Mouse (Mus musculus) olfactory bulb, adult 2 months (tissue): ENCODE measurements at regions not wholly inside any gene's neighbourhood (a gene's known extent, or its start where the extent isn't known, plus 50 kb on each side); places are given as distances from the start of the nearest gene placed in this dataset.

Experiments used
- H3K27ac ChIP-seq: fragments of 200-500 bp; 2 replicates; pipeline ENCODE4 v1.5.1; 2012; ENCODE audit warnings: low read depth, low read length; ENCODE audit not compliant: insufficient read depth
- H3K4me1 ChIP-seq: fragments of 200-500 bp; 2 replicates; pipeline ENCODE4 v1.6.1; 2012; ENCODE audit warnings: low read length; ENCODE audit not compliant: control insufficient read depth, insufficient read depth
- H3K4me3 ChIP-seq: fragments of 200-500 bp; 2 replicates; pipeline ENCODE4 v1.5.1; 2012; ENCODE audit warnings: mild to moderate bottlenecking, low read depth, low read length, moderate library complexity; ENCODE audit not compliant: insufficient read depth
- CTCF ChIP-seq: fragments of 200-500 bp; IDR thresholded peaks from 2 replicates; pipeline ENCODE4 v1.5.1; 2012; ENCODE audit warnings: low read depth, mild to moderate bottlenecking, low read length, moderate library complexity; ENCODE audit not compliant: insufficient read depth
- POLR2A ChIP-seq: fragments of 200-500 bp; IDR thresholded peaks from 2 replicates; pipeline ENCODE4 v1.6.1; 2012; ENCODE audit warnings: mild to moderate bottlenecking, low read depth, low read length, moderate library complexity; ENCODE audit not compliant: insufficient read depth
- WGBS: fragments of 180-500 bp; shearing (Covaris S2); methylation state at CpG from one replicate; pipeline ENCODE4 v1.1.7; 2018; 5-methylcytosine and 5-hydroxymethylcytosine counted together

DNA sequence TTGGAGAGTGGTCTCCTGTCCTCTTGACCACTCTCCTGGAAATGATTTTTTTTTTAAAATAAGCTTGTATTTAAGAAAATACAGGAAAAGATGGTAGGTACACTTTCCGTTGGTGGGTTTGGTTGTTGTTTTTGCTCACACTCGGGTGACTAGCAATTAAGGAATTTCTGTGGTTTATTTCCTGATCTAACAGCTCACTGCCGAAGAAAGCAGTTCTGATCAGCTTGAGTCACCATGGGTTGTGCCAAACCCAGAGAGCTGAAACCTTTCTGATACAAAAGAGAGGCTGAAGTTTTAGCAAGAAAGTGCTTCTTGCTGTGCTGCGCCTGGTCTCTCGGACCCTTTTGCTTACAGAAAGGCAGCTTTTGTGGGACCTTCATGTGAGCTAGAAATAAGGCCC is 243.2 kb downstream of the Sox2 start:
- H3K4me1 ChIP-seq: no peaks in the 10 kb centered on the region
- 60% methylated on average over 5 of the region's 5 CpGs for WGBS
- TF ChIP-seq POLR2A (no peak), CTCF (no peak)
- no peak overlapping the region for H3K4me3 ChIP-seq
- H3K27ac ChIP-seq: no peak overlapping the region

DNA sequence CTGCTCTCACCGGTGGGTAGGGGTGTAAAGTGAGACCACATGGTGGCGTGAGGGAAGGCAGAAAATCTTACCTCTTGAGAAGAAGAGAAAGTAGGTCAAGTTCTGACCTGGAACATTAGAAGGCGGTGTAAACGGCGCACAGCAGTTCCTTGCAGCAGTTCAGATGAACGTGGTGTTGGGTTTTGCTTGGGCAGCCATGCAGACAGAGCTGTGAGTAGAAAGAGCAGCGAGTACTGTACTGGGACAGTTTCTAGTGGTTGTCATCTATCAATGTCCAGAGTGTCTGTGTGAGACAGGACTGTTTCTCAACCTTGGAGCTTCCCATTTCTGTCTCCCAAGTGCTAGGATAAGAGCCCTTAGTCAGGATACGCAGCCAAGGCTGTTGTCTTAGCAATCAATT is 252.9 kb downstream of the Sox2 start:
- 95% methylated on average over 8 of the region's 8 CpGs for WGBS
- H3K27ac ChIP-seq: no peak overlapping the region

DNA sequence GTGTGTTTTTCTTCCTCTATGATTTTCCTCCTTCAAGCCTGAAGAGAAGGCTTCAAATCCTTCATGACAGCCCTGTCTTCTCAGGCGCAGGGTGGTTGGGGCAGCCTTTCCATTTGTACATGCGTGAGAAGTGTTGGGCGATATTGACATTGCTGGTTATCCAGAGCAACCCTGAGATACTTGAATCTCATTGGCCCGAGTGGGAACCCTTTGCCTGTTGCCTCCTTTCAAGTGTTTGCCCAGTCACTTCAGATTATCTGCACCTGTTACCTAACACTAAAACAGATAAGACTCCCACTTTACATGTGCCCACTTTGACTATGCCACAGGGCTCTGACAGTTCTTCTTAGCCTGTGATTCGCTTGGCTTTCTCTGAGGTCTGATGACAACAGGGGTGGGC is 258.3 kb downstream of the Sox2 start:
- H3K4me1 ChIP-seq: no peaks in the 10 kb centered on the region
- 95% methylated on average over 5 of the region's 5 CpGs for WGBS
- TF ChIP-seq CTCF (no peak), POLR2A (no peak)
- no peak overlapping the region for H3K27ac ChIP-seq
- no peak overlapping the region for H3K4me3 ChIP-seq

More for the DNA sequence above, 252.9 kb downstream of the Sox2 start:
- Histone ChIP-seq H3K4me1 (peaks cover 2% of the 10 kb centered on the region; the same call in 1 of the 2 replicates), H3K4me3 (no peak overlapping the region)
- TF ChIP-seq POLR2A (no peak), CTCF (no peak)

GRCm38 (mm10) chr3:34909350-34909749 is 259.1 kb downstream of the Sox2 start:
- Histone ChIP-seq H3K27ac (no peak overlapping the region), H3K4me1 (no peaks in the 10 kb centered on the region), H3K4me3 (no peak overlapping the region)
- WGBS: 92% methylated on average over 3 of the region's 3 CpGs
- TF ChIP-seq POLR2A (no peak), CTCF (no peak)

DNA sequence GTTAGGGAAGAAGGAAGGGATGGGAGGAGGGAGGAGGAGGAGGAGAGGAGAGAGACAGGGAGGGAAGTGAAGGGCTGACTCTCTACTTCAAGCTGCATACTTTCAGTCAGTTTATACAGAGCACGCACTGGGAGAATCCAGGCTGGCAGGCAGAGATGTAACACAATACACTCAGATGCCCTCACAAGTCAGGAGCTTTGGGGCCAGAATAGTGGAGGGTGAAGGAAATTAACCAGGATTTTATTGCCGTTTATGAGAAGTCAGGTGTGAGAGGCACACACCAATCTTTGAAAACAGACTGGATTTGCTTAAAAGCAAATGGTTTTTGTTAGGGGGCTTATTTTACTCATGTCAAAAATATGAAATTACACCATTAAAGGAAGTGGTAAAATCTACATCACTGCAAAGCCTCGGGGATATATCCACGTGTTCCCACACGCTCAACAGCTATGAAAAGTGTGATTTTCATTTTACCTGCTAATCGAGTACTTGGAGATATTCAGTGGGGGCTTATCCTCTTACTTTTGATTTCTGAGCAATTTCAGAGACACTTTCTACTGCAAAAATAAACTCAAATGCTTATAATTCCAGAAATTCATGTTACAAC is 268.2 kb downstream of the Sox2 start:
- H3K27ac ChIP-seq: no peak overlapping the region
- WGBS: 71% methylated on average over 6 of the region's 6 CpGs
- TF ChIP-seq CTCF: no peak
- no peak for TF ChIP-seq POLR2A
- no peaks in the 10 kb centered on the region for H3K4me1 ChIP-seq
- no peak overlapping the region for H3K4me3 ChIP-seq

- WGBS: 93% methylated on average over 5 of the region's 5 CpGs
- no peaks in the 10 kb centered on the region for H3K4me1 ChIP-seq
- no peak for TF ChIP-seq CTCF
- TF ChIP-seq POLR2A: no peak
- H3K27ac ChIP-seq: no peak overlapping the region
- no peak overlapping the region for H3K4me3 ChIP-seq
Observed at GRCm38 (mm10) chr3:34920497-34920896, 270.3 kb downstream of the Sox2 start.

GRCm38 (mm10) chr3:34949867-34950266 is 299.7 kb downstream of the Sox2 start:
- 49% methylated on average over 3 of the region's 3 CpGs for WGBS
- TF ChIP-seq CTCF: no peak
- TF ChIP-seq POLR2A: no peak
- Histone ChIP-seq H3K4me3 (no peak overlapping the region), H3K4me1 (no peaks in the 10 kb centered on the region), H3K27ac (no peak overlapping the region)

DNA sequence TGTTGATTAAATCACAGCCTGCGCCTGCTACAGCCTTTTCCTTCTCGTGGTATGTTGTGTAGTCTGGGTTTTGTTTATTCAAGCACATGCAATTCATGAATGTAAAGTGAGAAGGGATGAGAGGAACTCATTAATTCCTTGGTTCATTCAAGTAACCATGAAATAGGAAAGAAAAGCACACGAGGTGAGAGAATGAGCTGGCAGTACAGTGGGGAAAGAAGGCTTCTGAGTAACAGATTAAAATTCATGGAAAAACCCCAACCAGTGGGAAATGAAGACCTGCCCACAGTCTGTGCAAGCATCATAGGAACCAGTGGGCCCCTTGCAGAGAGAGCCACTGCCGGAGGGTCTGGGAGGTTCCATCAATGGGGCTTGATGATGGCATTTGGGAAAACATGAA is 306.0 kb downstream of the Sox2 start:
- WGBS: 58% methylated on average over 4 of the region's 4 CpGs
- H3K4me3 ChIP-seq: no peak overlapping the region
- no peak overlapping the region for H3K27ac ChIP-seq
- no peaks in the 10 kb centered on the region for H3K4me1 ChIP-seq
- no peak for TF ChIP-seq POLR2A
- TF ChIP-seq CTCF: no peak

DNA sequence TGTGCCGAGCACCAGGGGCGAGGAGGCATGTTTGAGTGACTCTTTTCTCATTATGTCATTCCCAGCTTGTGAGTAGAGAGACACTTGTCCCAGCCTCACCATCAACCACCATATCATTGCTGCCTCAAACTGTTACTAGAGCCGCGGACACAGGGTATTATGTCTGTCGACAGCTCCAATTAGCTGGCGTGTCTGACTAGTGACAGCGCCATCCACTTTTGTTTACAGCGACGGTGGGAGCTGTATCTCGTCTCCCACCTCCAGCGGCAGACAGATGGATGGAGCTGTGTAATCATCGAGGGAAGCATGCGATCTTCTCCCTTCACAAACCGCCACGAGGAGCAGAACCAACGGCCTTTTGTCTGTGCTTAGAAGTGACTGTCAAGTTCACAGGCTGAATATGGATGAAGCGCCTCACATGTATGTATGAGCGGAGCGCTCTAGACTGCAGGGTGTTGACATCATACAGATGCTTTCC is 308.9 kb downstream of the Sox2 start:
- Histone ChIP-seq H3K4me1 (no peaks in the 10 kb centered on the region), H3K27ac (no peak overlapping the region), H3K4me3 (no peak overlapping the region)
- 57% methylated on average over 19 of the region's 19 CpGs for WGBS
- TF ChIP-seq CTCF: no peak
- no peak for TF ChIP-seq POLR2A
